Mouse (Mus musculus) regulatory T cell (primary cell): ENCODE results near the gene Htr5a.

ENCODE experiments used
- in situ Hi-C: fragments of 300-600 bp; cut with MboI, MseI; formaldehyde crosslinking; loops from one replicate; pipeline ENCODE4 v1.15.1; 2025; ENCODE audit warnings: high pct_unique_total_duplicates

Gene Htr5a

DNA sequence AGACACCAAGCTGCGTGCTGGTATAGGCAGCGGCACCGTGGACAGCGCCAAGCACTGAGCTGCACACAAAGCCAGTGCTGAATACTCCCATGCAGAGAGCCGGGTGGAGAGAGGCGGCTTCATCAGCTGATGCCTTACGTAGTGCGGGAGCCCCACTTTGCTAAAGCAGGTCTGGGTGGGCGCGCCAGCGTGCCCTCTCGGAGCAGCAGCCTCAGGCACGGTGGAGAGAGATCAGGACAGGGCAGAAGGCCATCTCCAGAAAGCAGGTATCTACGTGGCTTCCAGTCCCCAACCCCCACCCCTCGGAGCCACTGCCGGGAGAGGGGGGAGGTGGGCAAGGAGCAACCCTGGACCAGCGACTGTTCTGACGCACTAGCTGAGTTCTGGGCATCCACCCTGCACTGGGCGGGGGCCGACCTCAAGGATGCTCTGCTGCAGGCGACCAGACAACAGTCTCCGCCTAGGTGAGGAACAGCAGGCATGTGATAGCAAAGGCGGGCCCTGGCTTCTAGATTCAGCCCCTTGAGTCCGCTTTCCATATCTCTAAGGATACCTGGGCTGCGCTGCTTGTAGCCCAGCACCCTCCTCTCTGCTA, at the start of gene Htr5a:
TSS of gene Htr5a (plus strand) at position 449 of the 595 bp plus-strand sequence.
- in situ Hi-C loops: no loop called here

DNA sequence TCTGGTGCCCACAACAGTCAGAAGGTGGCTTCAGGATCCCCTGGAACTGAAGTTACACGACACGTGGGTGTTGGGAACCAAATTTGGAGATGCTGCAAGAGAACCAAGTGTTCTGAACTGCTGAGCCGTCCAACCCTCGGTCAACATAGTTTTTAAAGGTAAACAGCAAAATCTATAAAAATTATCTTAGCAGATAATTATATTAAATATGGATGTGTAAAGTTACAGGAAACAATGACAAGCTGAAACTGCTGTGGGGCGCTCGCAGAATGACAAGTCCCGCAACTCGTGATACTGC, 49.8 kb upstream of the Htr5a start:
- in situ Hi-C loops: loop anchor here (5.0 kb wide), 1 partner anchor 275 kb away; no protein-coding TSS in a partner anchor

DNA sequence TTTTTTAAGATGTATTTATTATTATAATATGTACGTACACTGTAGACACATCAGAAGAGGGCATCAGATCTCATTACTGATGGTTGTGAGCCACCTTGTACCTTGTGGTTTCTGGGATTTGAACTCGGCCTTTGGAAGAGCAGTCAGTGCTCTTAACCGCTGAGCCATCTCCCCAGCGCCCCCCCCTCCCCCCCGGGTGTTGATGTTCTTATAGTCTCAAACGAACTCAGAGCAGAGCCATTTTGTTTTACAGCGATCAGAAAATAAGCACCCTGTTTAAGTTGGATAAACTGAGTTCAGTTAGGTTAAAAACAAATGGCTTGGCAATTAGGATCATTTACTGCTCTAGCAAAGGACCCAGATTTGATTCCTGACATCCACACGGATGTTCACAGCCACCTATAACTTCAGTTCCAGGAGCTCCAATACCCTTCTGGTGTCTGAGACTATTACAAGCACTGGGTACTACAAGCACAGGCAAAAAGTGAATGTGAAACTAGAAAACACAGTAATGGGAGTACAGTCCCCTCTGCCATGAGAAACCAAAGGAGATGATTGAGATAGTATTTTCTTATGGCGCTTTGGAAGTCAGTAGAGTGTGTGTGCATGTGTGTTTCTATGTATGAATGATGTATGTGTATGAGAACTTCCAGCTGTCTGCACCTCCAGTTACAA, 49.3 kb upstream of the Htr5a start:
- in situ Hi-C loops: loop anchor here (5.0 kb wide), 1 partner anchor 275 kb away; no protein-coding TSS in a partner anchor

DNA sequence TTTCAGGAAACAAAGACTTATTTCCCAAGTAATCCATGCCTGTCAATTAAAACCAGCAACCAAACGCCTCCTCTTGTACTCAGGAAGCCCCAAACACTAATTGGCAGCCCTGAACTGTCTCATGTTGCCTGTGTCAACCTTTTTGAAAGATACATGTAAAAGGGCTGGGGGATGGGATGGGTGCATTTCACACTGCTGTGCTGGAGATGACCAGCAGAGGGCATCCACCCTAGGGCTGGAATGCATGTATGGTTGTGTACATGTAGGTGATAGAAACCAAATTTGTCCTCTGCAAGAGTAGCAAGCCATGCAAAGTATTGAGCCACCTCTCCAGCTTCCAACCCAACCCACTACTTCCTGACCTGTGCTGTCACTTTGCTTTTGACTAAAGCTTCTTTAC, 48.0 kb upstream of the Htr5a start:
- in situ Hi-C loops: loop anchor here (5.0 kb wide), 1 partner anchor 273 kb away; no protein-coding TSS in a partner anchor

DNA sequence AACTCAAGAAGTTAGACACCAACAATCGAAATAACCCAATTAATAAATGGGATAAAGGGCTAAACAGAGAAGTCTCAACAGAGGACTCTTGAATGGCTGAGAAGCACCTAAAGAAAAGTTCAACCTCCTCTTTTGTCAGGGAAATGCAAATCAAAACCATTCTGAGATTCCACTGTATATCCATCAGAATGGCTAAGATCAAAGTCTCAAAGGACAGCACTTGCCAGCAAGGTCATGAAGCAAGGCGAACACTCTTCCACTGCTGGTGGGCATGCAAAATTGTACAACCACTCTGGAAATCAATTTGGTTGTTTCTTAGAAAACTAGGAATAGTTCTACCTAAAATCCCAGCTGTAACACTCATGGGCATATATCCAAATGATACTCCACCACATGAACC, 27.7 kb upstream of the Htr5a start:
- in situ Hi-C loops: no loop called here

DNA sequence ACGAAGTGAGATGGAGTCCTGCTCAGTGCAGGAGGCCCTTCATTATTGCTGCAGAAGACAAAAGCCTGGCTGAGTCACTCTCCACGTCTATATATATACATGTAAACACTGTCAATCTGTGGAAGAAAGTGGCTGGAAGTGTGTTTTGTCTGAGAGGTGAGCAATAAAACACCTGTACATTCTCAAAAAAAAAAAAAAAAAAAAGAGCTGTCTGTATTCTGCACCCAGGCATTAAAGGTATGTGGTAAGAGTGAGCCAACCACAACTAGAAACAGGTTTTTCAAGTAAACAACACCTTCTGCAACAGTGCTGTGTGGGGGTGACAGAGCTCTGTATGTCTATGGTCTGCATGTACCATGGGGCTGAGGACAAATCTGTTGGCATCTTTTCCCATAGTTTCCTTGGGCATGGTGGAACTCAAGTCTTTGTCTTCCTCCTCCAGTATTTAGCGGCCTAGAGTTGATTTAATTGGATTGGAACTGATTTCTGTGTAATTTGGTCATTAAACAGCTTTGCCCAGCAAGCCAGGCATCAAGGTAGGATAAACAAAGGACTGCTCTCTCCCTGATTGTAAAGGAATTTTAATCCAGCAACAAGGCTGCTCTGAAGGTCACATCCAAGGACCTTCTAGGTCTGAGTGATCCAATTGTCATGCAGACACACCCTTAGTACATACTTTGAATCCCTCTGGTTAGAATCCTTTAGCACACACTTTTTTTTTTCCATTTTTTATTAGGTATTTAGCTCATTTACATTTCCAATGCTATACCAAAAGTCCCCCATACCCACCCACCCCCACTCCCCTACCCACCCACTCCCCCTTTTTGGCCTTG, 22.9 kb upstream of the Htr5a start:
- in situ Hi-C loops: no loop called here

DNA sequence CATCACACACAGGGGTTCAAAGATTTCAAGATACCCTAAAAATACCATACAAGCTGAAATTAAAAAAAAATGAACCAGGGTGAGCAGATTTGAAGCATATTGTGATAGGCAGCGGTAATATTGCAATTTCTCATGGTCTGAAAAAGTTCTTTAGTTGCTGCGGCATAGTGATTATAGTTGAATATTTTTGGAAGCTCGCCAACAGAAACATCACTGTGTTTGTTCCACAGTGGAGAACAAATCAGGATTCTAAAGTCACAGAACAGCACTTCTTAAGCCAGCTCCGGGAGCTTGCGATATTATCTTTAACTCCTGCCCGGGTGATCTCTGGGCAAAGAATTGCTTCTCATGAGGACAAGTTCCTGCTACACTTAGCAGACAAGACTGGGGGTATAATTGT, 20.8 kb upstream of the Htr5a start:
- in situ Hi-C loops: no loop called here

DNA sequence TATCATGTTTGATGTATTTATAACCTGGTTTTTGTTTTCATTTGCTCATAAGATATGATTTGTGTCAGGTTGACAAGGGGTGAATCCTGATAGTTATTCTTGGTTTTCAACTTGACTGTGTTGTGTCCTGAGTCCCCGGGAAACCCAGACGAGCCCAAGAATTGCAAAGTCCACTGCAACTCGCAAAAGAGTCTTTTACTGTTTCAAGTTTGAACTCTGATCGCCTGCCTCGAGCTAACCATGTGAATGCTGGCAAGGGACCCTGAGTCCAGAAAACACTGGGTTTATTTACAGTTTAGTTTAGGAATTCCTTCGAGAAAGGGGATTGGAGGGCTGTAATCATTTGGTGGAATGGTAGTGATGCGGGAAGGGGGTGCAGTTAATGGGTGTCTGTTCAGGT, 14.0 kb upstream of the Htr5a start:
- in situ Hi-C loops: no loop called here

DNA sequence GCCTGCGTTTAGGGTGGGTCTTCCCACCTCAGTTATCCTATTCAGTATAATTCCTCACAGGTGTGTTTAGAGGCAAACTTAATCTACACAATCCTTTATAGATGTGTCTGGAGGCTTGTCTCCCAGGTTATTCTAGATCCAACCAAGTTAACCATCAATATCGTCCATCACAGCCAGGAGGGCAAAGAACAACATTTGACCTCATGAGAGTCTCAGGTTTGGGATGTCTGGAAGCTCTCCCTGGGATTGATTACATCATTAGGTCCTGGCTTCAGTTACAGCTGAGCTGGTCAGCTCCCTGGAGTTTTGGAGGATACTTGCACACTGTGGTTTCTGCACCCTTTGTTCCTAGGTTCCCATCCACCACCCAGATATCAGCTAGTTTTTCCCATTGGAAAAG, 6.9 kb upstream of the Htr5a start:
- in situ Hi-C loops: no loop called here

DNA sequence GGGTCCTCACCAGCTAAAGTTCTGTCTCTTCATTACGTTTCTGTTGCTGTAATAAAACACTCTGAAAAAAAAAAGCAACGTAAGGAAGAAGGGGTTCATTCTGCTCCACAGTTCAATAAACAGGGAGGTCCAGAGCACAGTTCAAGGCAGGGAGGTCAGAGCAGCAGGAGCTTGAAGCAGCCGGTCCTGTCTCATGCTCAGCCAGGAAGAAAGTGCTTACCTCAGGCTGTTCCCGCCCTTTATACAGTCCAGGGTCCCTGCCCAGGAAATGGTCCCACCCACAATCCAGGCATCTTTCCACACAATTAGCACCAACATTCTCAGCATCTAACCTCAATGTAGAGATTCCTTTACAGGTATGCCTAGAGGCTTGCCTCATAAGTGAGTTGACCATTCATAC, 3.9 kb upstream of the Htr5a start:
- in situ Hi-C loops: no loop called here

DNA sequence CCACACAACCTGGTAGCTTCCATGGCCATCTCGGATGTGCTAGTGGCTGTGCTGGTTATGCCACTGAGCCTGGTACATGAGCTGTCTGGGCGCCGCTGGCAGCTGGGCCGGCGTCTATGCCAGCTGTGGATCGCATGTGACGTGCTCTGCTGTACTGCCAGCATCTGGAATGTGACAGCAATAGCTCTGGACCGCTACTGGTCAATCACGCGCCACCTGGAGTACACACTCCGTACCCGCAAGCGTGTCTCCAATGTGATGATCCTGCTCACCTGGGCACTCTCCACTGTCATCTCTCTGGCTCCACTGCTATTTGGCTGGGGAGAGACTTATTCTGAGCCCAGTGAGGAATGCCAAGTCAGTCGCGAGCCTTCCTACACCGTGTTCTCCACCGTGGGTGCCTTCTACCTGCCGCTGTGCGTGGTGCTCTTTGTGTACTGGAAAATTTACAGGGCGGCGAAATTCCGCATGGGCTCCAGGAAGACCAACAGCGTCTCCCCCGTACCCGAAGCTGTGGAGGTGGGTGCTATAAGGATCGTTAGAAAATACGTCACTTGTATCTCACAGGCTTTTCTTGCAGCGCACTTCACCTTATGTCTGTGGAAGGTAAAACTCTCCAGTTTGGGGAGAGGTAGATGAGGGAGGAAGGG, 847 bp downstream of the Htr5a start:
- in situ Hi-C loops: no loop called here

DNA sequence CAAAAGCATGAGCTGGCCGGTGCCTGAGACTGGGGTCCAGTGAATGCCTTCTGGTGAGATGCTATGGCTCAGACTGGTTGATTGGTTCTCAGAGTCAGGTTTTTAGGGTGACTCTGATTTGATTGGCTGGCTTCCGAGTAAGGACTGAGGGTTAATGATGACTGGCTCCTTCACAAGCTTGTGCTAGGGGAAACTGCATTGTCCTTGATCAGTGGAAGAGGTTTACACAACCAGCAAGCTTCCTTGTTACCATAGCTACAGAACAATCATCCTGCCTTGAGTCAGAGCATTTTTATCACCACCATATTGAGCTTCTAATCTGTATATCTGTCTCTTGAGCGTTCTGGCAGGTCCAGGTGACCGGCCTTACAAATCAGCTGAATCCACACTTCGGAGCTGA, 5.0 kb downstream of the Htr5a start:
- in situ Hi-C loops: no loop called here

DNA sequence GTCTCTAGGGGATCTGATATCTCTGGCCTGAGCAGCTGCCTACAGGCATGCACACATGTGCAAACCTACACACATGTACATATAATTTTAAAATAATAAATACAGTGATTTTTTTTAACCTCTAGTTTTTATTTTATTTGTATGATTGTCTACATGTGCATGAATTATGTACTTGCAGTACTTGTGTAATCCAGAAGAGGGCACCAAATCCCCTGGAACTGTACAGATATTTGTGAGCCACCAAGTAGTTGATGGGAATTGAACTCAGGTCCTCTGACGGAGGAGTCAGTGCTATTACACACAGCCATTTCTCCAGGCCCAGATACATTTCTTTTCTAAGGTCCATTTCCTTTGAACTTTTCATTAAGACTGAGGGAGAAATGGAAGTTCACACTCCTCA, 12.3 kb downstream of the Htr5a start:
- in situ Hi-C loops: loop anchor here (5.0 kb wide), 1 partner anchor 243 kb away; no protein-coding TSS in a partner anchor

DNA sequence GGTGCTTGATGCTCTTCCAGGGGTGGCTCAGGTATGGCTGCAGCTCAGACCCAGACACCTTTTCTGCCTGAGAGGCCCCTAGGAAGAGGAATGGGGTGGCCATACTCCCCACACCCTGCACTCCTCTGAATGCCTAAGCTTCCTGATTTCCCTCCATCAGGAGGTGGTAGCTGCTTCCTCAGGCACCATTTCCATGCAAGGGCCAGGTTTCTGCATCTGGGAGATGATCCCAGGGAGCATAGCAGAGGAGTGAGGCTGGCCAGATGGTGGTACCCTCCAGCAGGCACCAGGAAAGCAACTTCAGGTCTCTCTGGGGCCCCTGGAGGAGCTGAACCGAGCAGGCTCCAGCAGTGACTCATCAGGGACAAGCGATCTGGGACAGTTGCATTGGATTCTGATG, 13.8 kb downstream of the Htr5a start:
- in situ Hi-C loops: no loop called here

DNA sequence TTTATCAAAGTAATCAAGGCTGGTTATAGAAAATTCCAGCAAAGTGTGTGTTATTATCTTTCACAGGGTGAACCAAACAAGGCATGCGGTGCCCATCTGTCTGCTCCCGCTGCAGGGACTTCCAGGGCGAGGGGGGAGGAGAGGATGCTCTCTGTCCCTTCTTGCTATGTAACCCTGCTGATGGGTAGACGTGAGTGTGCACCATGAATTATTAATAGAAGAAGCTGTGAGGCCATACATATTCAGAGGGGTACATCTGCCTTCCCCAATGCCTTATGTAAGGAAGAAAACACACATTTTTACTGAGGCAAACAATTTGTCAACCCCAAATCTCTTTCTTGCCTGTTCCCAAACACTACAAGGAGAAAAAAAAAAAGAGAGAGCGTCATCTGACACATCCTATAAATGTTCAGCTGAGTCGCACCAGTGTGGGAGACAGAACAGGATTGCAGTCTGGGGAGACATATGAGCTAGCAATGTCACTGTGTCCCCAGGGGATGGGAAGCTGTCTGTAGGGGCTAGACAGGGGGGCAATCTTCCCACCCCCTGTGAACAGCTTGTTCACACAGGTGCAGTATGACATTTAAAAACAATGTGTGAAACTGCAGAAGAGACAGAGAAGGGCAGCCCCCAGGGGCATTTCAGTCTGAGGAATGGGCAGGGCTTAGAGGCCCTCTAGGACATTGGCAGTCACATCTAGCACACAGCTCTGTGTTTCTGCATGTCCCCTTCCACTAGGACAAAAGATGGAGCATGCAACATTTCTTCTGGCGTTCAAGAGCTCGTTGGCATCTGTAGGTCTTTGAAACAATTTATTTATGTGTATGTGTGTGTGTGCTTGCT, 31.5 kb downstream of the Htr5a start:
- in situ Hi-C loops: no loop called here

DNA sequence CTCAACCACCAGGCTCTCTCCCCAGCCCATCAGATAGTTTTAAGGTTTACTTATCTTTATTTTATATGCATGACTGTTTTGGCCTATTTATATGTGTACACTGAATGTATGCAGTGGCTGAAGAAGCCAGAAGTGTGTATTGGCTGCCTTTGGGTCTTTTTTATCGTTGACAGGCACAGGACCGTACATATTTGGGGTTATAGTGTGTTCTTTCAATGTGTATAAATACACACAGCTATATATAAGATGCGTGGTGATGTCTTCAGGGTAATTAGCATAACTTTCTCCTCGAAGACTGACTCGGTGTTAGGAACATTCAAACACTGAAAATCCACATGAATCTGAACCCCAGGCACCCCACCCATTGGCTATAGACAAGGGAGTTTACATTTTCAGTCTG, 32.3 kb downstream of the Htr5a start:
- in situ Hi-C loops: no loop called here

DNA sequence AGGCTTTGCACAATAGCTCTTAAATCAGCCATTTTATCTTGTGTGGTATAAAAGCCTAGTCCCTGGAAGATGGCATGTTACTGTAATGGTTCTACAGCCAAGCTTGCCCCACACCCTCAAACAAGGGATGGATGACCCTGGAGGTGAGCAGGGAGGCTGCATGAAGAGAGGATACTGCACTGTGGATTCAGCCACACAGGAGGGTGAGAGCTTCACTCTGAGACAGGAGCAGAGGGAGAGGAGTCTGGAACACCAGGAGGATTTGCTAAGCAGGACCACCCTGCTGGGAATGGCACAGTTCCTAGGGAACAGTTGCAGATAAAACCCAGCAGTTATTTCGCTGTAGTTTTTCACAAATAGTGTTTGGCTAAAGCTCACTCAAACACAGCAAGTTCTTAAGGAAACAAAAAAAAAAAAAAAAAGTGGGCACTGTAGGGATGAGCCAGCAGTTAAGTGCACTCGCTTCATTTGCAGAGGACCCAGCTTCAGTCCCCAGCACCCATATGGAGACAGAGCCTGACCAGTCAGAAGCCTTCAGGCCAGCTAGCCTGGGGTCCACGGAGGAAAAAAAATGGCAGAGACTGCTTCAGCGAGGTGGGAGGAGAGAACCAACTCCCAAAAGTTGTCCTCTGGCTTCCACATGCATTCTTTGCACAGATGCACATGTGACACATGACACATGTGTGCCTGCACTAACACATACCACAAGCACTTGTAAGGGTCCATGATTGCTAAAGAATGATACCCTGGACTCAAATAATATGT, 33.6 kb downstream of the Htr5a start:
- in situ Hi-C loops: no loop called here

DNA sequence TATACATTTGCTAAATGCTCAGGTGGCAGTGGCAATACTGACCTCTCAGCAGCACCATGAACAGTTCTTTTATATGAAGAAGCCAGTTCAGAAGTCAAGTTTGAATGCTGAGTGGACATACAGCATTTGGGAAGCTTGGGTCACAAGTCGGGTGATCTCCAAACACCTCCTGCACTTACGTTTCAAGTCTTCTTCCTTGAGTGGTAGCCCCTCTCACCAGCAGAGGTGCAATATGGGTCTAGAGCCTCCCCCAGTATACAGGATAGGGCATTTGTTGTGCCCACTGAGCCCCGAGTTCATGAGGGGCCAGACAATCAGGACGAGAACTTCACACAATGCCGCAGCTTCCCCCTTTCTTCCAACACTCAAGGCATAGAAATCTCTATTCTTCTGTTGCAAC, 36.4 kb downstream of the Htr5a start:
- in situ Hi-C loops: no loop called here

DNA sequence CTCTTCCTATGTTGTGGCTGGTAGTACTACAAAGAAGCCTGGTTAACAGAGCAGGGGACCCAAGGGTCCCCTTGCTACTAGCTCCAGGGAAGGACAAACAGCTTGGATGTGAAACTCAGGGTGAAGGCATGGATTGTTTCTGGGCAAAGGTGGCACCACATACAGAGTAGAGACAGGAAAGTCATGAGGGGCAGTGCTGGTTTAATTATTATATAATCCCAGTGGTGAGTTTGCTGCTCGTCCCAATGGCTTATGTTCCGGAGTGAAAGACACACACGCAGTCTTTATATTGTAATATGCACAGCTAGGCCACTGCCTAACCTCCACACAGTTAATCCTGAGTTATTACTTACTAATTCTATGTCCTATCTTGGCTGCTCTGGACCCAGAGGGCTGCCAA, 37.8 kb downstream of the Htr5a start:
- in situ Hi-C loops: no loop called here

DNA sequence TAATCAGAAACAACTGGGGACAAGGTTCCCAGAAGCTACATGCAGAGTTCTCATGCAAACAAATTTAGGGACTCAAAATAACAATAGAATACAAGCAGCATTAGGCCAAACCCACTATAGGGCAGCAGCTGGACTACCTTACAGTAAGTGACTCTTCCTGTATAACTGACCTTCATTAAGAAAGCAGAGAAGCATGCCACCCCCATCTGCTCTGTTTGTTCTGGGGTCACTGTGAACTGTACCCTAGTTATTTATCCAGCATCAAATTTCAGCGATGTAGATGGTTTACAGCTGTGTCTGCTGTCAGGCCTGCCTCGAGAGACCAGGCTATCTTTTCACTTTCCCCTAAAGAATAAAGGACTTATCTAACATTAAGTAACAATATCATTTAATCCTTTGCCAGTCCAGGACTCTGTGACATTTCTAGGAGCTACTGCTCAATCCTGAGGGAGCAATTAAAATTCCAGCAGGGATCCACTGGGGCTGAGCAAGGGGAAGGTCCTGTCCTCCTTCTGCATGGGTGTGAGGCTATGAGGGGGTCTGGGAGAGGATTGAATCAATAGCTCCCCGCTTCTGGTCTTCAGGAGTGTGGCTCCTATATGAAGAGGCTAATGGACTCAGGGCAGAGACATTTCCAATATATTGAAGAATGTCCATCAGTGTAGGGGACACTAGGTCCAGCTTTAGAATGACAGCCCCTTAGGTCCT, 38.5 kb downstream of the Htr5a start:
- in situ Hi-C loops: no loop called here
